Mouse (Mus musculus) T-cell, adult 2 months (primary cell): Measurements from ENCODE around the gene Myh1.

Experiments
- DNase-seq: peaks from one replicate; pipeline ENCODE4 v3.0.0; 2022; ENCODE audit warnings: low spot score

Gene Myh1

DNA sequence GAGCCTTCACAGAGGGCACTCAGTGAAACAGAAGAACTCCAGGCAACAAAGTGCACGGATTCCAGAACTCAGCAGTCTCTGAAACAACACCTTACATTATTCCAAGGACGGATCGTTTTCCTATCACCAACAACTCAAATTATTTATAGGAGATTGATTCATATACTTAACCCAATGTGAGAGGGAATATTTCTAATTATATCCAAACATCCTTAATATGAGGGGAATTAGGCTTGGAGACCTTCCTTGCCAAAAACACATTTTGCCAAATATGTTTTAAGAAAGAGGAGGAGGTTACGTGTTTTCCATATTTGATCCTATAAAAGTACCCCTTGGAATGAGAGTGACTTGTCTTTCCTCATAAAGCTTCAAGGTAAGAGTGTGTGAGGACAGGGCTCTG is at the start of gene Myh1:
TSS of gene Myh1 (plus strand) at position 301 of the 400 bp plus-strand sequence.
- DNase-seq, result no peak

DNA sequence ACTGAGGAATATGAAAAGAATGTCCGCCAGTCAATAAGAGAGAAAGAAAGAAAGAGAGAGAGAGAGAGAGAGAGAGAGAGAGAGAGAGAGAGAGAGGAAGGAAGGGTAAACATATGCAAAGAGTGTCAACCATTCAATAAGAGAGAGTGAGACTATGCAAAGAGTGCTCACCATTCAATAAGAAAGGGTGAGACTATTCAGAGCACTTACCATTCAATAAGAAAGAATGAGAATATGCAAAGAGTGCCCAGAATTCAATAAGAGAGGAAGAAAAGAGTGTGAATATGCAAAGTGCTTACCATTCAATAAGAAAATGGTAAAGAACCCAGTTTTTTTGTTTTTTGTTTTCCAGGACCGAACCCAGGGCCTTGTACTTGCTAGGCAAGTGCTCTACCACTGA is 49.6 kb upstream of the Myh1 start:
- DNase-seq, result no peak

DNA sequence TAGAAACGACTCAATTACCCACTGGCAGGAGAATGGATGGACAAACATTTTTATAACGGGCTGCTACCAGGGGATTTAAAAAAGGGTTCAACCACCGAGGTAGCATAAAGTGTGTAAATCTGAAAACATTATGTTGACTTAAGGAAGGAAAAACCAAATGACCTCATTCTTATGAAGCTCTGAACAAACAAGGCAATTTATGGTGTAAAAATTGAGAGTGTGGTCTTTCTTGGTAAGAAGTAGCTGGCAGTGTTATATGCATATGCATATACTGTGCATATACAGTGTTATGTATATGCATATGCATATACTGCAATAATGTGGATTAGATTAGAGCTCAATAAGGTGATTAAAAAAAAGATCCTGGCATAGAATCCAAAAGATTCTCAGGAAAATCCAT is 48.7 kb upstream of the Myh1 start:
- DNase-seq, result no peak

DNA sequence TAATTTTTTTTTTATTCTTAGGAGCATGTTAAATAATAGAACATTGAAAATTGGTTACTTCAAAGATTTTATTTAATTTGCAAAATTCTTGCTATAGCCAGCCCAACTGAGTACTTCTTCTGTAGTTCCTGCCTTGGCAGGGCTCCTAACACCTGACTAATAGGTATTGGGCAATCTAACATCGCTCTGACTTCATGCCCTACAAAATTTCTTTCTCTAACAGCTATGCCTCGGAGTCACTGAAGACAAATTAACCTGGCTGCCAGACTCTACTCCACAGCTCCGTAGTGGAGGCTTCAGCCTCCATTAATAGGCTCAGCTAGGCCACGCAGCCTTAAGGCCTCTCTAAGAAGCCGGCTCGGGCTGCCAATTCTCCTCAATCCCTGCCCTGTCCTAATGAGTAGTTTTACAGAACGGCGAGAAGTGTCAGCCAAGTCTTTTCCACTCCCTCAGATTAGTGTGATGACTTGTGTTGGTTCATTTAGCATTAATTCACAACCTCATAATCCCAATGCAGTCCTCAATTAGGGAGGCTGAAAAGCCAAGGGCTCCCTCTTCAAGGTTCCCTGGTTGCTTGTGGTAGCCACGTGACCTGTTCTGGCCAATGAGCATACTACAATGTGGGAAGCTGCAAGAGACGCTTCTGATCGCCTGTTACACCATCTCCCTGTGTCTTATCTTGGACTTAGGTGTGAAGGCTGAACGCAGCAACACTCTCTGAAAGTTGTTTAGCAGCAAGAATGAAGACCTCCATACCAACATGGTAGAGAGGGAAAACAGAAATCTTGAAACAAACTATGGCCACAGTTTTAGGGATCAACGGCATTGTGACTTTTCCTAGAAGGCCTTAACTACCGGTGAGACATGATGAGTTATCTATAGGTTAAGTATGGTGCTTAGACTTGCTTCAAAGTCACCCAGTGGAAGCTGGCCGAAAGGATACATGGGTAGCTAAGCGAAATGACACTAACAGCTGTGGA is 47.9 kb upstream of the Myh1 start:
- DNase-seq, result no peak

DNA sequence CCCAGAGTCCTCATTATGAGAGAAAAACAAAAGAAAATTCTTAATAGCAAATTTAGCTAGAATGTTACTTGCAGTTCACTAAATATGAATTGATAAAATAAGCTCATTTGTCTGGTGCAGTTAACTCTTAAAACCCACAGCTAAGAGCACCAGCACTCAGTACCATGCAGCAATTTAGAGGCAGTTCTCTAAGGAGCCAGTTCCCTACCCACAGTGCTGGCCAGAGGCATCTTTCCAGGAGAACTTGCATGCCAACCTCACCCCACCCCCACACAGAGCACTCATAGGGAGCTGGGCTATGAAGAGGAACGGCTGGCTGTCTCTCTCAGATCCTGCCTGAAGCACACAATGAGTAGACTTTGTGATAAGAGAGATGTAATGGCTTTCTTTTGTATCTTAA is 46.7 kb upstream of the Myh1 start:
- no peak for DNase-seq

DNA sequence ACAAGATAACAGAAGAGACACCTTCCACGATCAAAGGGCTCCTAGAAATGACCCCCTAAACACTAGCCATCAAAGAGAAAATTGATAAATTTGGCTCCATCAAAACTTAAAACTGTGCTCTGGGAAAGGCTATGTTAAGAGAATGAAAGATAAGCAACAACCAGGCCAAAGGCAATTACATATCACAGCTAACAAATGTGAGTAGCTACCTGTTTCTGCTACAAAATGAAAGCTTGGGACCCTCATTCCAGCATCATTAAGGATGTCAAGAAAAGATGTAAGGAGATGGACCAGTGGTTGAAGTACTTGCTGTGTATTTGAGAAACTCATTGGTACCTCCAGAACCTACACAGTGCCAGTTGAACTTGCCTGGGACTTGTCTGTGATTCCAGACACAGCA is 46.0 kb upstream of the Myh1 start:
- DNase-seq, result no peak

DNA sequence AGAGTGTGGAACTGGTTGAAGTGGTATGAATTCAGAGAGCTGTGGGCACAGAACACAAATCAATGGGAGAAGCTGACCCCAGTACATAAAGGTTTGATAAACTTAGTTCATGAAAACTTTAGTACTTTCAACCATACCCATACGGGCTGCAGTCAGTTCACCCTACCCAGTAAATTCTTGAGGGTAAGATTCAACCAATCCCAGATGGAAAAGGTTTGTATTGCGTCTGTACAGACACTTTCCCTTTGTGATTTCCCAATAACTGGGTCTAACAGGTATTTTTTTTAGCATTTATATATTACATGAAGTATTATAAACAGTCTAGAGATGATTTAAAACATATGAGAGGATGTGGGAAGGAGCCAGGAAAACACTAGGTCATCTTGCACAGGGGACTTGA is 44.2 kb upstream of the Myh1 start:
- DNase-seq, result no peak

DNA sequence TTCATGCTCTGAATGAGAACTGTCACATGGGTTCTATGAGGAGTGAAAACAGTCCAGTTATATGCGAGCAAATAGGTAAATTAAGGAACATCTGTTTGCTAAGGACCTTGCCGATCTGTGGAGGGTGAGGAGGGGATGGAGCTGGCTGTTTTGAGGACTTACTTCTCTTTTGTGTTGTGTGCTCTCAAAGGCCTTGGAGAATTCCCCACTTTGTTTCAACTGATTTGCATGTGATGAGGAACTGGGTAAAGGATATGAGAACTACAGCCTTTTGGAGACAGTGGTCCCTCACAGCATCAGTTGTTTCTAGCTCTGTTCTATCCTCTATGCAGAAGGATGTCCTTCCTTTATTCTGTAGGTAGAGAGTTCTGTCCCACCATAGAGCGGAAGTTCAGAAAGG is 39.7 kb upstream of the Myh1 start:
- DNase-seq, result no peak

DNA sequence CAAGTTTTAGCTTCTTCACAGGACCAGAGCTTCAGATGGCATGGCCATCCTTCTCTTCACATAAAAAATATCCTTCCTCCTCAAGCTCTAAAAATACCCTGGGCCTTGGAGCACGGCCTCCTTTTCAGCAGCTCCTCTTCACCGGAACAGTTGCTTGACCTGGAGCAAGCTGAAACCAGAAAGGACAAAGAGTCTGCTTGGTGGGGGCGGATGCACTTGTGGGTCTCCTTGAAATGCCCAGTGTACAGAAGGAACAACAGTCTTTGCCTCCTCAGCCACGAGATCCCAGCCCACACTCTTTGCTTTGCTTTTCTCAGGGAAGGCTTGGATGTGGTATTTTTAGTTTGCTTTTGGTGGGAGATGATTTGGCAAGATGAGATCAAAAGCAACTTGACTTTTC is 36.2 kb upstream of the Myh1 start:
- DNase-seq, result no peak

DNA sequence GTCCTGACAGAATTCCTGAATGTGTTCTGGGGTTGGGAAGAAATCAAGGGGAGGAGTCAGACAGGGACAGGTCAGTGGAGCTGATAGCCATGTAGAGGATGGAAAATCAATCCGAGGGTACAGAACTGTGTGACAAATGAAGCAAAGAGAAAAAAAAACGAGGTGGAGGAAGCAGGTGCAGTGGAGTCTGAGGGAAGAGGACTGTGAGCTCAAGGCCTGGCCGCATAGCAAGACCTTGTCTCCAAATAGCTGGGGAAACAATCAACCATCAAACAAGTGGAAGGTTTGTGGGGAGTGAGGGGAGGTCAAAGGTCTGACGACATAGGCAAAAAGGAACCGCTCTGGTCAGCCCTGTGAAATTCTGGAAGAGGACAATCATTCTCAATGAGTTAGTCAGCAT is 35.0 kb upstream of the Myh1 start:
- no peak for DNase-seq

DNA sequence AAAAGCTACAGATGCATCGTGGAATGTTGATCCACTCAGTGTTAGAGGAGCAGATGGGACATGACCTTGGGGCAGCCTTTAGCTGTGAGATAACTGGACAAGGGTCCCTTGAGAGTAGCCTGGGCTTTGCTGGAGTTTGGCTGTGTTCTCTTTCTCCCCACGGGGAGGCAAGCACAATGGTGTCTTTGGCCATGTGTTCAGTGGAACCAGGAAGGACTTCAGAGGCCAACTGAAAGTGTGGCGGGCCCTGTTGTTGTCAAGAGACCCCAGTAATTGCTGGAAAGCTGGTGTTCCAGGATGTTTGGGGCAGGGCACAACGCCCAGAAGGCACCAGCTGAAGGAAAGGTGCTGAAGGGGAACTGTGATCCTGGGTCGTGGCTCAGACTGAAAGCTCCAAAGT is 30.6 kb upstream of the Myh1 start:
- no peak for DNase-seq

DNA sequence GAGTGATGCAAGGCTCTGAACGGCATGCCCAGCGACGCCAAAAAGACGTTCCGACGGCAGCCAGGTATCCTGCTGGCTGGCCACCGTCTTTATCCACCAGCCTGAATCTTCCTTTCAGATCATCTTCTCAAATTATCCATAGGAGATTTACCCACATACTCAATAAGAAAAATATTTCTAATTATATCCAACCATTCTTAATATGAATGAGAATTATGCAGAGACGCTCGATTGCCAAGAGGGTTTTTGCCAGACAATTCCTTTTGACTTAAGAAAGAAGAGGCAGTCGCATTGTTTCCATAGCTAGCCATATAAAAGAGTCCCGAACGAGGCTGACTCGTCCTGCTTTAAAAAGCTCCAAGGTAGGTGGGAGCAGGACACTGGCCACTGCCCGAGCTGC is 29.1 kb upstream of the Myh1 start, which contains the start of gene Myh2:
TSS of gene Myh2 (plus strand) at position 301 of the 400 bp plus-strand sequence.
- no peak for DNase-seq

DNA sequence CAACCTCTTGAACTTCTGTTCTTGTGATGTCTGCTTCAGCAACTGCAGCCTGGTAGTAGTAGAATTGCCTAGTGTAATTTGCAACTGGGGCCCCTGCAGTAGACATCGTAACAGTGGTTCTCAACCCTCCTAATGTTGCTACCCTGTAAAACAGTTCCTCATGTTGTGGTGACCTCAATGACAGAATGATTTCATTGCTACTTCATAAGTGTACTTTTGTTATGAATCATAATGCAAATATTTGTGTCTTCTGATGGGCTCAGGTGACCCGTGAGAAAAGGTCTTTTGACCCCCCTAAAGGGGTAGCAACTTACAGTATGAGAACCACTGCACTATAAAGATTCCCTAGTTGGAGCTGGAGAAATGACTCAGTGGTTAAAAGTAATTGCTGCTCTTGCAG is 27.4 kb upstream of the Myh1 start:
- DNase-seq, result no peak

DNA sequence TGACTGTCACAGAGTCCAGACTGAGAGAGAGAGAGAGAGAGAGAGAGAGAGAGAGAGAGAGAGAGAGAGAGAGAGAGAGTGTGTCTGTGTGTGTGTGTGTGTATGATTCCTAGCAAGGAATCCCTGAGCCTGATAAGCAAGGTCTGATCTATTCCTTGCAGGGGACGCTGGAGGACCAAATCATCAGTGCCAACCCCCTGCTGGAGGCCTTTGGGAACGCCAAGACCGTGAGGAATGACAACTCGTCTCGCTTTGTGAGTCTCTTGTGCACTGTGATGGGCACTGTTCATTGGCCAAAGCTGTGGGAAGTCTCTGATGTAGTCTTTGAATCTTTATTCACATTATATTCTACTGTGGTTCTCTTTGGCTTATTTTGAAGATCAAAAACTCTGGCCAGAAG is 23.5 kb upstream of the Myh1 start:
- no peak for DNase-seq

DNA sequence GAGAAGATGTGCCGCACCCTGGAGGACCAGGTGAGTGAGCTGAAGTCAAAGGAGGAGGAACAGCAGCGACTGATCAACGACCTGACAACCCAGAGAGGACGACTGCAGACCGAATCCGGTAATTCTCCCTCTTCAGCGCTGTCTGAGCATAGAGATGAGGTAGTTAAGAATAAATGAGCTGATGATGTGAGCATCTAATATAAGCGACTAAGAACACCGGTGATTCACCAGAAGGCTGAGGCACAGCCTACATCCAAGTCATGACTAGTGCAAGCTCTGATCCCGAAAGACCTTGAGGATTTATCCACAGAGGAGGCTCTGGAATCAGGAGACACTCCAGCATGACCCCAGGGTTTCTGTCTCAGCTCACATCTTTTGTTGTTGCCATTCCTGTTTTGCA is 9.5 kb upstream of the Myh1 start:
- no peak for DNase-seq

DNA sequence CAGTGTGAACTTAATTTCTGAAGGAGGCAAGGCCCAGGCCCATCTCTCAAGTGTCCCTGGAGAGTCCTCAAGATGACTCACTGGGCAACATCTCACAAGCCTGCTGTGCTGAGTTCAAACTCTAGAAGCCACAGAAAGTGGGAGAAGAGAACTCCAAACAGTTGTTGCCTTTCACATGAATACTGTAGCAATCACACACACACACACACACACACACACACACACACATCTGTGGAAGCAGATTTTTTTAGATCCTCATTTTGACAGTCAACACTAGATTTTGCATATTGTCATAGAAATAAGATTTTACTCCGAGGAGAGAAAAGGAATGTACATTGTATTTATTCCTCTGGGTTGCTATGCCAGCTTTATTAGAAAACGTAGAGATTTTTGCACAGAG is 9.0 kb upstream of the Myh1 start:
- DNase-seq, result no peak

DNA sequence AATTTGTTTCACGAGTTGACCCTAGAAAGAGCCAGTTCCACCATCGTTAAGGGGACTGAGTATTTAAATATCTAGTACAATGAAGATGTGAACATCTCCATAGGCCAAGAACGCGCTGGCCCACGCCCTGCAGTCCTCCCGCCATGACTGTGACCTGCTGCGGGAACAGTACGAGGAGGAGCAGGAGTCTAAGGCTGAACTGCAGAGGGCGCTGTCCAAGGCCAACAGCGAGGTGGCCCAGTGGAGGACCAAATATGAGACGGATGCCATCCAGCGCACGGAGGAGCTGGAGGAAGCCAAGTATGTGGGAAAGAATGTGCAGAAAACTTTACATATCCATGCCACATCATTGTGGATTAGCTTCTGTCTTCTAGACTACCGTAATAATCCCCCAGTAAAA is 8.4 kb upstream of the Myh1 start:
- DNase-seq, result no peak

DNA sequence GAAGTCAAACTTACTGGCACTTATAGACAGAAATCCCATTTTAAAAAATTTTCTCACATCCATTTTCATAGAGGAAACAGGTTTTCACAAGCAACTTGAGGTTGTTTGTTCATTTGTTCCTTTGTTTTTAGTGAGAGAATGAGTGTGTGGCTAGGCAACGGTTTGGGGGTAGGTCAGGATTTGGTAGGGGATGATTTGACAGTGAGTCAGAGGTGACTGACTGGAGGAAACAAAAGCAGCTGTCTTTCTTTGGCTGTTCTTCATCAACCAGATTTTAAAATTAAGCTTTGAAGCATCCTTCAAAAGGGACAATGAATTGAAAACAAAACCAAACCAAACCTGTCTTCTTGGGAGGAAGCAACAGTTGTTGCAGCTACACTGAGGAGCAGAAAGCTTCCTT is 531 bp upstream of the Myh1 start:
- DNase-seq, result no peak

DNA sequence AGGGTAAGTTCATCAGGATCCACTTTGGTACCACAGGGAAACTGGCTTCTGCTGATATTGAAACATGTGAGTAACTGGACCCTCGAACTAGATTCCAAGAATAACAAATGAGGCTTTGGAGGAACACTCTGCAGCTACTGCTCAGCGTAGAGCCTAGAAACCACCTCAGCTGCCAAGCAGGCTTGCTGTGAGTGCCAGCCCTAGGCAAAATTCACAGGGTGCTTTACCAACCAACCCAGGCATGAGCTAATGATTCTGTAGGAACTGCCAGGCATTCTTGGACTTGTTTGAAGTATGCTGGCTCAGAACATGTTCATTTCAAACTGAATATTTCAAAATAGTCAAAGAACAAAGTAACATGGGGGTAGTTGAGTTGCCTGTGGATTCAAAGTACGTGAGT is 4.9 kb downstream of the Myh1 start:
- DNase-seq, result no peak

DNA sequence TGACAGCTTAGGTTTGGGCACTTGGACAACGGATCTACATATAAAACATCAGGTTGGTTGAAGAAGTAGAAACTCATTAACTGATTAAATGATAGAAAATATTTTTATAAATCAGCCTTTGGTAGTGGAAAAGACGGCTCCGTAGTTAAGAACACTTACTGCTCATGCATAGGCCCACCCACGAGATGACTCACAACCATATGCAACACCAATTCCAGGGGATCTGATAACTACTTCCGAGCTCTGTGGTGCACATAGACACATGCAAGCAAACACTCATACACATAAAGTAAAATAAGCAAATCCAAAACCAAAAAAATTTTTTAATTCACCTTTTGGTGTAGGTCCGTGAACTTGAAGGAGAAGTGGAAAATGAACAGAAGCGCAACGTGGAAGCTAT is 22.0 kb downstream of the Myh1 start:
- no peak for DNase-seq

DNA sequence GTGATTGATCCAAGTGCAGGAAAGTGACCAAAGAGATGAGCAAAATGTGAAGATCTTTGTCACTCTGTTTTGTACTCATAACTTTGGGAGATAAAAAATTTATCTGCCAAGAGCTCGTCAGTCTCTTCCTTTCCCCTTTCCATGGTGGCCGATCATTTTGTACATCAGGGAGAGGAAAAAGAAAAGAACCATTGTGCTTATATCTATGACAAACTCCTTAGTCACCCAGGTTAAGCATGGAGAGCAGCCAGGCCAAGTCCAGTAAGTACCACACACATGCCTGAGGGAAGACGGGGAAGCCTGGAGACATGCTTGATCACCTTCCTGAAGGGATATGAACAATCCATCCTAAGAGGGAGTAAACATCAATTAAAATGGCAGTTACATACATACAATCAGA is 24.6 kb downstream of the Myh1 start:
- no peak for DNase-seq

DNA sequence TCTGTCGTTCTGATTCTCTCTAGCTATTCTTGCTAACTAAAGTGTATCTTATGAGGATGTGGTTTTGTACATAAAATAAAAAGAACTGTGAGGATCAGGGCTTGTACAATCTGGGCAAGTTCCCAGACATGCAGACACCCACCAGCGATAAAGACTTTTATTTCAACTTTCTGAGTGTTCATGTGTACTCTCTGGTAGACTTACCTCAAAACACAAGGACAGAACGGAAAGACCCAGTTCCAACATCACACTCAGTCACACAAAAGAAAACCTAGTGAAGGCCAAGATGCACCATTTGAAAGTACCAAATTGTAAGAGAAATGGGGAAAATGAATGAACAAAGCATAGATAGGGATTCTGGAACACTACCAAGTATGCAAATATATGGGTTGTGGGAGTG is 28.9 kb downstream of the Myh1 start:
- no peak for DNase-seq

DNA sequence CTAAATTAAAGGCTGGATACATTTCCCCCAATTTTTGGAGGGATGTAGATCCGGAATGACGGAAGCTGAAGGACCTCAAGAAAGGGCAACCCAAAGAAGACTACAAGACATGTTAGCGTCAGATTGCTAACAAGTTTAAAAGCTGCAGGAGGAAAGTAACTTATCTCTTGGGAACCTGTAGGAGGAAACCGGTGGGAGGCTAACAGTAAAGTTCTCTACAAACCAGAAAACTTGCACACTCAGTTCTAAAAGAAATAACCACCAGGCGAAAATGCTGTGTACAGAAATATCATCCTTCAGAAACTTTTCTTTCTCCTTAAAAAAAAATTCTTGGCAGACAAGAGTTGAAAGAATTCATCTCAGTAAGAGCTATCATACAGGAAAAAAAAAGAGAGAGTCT is 29.3 kb downstream of the Myh1 start:
- DNase-seq, result no peak

DNA sequence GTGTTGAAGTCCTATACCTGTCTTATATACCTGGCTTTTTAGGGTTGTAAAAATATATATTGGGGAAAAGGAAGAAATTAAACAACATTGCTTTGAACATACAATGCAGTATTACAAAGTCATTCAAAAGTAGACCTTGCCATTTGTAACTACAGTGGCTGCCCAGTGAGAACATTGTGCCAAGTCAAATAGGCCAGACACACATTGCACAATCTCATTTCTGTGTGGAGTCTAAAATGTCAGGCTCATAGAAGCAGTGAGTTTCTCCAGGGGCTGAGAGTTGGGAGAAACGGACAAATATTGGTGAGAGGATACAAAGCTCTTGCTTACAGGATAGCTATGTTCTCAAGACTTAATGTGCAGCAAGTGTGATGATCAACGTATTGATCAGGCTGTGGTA is 30.1 kb downstream of the Myh1 start:
- DNase-seq, result no peak
